Mouse (Mus musculus): ENCODE results near the gene Nfam1. TPM values are rescaled to one million over a fixed set of nuclear protein-coding genes. Genes with fewer than 3 reads are reported as not detected.
"Not testable (repeated sequence)": the region's sequence is repeated elsewhere in the genome, so short reads cannot be mapped to it uniquely, and the experiment has no call there.

The Nfam1 gene
- polyA plus RNA-seq, 1 experiment from 2014 or later, result 2.2 TPM

DNA sequence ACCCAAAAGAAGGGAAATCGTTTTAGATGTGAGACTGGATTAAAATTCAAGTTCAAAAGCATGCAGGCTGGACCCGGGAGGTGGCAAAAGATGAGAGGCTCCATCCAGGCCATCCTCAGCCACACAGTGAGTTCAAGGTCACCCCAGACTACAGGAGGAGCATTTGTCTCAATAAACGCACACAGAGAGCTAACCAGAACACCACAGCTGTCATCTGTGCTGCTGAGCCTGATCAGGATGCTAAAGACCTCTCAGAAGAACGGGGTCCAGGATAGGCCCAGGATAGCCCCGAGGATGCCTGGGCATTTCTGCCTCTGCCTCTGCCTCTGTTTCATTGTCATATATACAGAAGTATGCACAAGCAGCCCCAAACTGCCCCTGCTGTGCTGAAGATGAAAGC, 22.5 kb upstream of the Nfam1 start:
- peak overlapping the region; percentile 97 for H3K27ac ChIP-seq
- WGBS, result 34% methylated on average over 5 of the region's 5 CpGs
- H3K27me3 ChIP-seq, result peaks cover 9% of the 10 kb centered on the region; the same call in 1 of the 2 replicates
- peaks cover 62% of the 10 kb centered on the region for H3K4me1 ChIP-seq (replicated peaks)
- 0 out of 2 replicates have a peak overlapping the region, but pooled peaks have one; percentile 19 for H3K4me2 ChIP-seq
- ATAC-seq (ENCODE audit: low FRiP score), result no peak
- no peaks in the 10 kb centered on the region for H3K9me3 ChIP-seq
- H3K36me3 ChIP-seq, result no peaks in the 10 kb centered on the region
- H3K9ac ChIP-seq, result no peak overlapping the region
- H3K4me3 ChIP-seq, result no peak overlapping the region

DNA sequence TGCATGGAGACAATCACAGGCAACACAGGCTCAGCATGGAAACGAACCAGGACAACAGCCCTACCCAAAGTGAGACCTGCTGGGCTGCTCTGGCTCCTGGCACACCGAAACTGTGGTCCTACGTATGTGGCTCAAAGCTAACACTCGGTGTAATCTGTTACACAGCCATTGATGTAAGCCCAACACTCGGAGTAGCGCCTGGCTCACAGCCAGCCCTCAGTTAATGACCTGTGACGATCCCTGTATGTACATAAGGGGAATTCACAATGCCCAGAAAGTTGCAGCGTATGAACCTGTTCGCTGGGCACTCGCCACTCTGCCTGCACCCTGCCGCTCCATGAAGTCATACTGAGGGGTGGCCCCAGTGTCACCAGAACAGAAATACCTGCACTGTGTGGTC, 20.2 kb upstream of the Nfam1 start:
- ATAC-seq (ENCODE audit: low FRiP score), result no peak
- 30% methylated on average over 11 of the region's 11 CpGs for WGBS
- no peak overlapping the region for H3K9ac ChIP-seq
- peaks cover 12% of the 10 kb centered on the region; the same call in 1 of the 2 replicates for H3K27me3 ChIP-seq
- no peaks in the 10 kb centered on the region for H3K9me3 ChIP-seq
- no peak overlapping the region for H3K4me3 ChIP-seq
- H3K4me1 ChIP-seq (replicated peaks), result peaks cover 47% of the 10 kb centered on the region
- no peak overlapping the region for H3K4me2 ChIP-seq
- H3K36me3 ChIP-seq, result no peaks in the 10 kb centered on the region
- no peak overlapping the region for H3K27ac ChIP-seq

DNA sequence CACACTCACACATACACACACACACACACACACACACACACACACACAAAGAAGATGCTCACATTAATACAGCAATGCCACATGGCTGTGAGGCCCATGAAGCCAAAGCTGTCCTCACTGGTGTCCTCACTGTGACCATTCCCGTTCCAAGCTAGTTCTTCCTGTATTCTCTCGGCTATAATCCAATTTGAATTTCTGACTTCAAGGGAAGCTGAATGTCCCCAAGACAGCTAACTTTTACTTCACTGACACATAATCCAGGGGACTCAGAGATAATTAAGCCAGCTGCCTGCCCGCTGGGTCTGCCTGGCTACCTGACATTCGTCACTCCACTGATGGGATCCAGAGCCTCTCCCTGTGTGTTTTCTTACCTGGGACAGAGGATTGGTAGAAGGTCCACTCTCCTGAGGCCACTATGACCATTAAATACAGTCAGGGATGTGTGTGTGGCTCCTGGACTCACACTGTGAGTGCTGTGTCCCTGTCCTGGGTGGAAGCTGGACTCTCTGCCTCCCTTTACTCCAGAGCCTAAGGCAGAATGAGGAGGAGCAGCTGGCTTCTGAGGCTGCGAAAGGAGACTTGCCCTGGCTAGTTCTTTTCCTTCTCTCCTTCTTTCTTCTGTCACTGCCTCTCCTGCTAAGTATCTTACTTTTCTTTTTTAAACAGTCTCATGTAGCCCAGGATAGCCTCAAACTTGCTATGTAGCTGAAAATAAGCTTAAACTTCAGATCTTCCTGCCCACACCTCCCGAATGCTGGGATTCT, 19.4 kb upstream of the Nfam1 start:
- WGBS, result 66% methylated on average over 6 of the region's 6 CpGs
- H3K27ac ChIP-seq, result no peak overlapping the region
- peaks cover 42% of the 10 kb centered on the region for H3K4me1 ChIP-seq (replicated peaks)
- H3K4me3 ChIP-seq, result no peak overlapping the region
- ATAC-seq (ENCODE audit: low FRiP score), result no peak
- H3K4me2 ChIP-seq, result no peak overlapping the region
- no peaks in the 10 kb centered on the region for H3K9me3 ChIP-seq
- peaks cover 12% of the 10 kb centered on the region; the same call in 1 of the 2 replicates for H3K27me3 ChIP-seq
- no peaks in the 10 kb centered on the region for H3K36me3 ChIP-seq
- no peak overlapping the region for H3K9ac ChIP-seq

GRCm38 (mm10) chr15:83046730-83047129, 13.6 kb upstream of the Nfam1 start:
- no peak for ATAC-seq (ENCODE audit: low FRiP score)
- H3K27ac ChIP-seq, result no peak overlapping the region

DNA sequence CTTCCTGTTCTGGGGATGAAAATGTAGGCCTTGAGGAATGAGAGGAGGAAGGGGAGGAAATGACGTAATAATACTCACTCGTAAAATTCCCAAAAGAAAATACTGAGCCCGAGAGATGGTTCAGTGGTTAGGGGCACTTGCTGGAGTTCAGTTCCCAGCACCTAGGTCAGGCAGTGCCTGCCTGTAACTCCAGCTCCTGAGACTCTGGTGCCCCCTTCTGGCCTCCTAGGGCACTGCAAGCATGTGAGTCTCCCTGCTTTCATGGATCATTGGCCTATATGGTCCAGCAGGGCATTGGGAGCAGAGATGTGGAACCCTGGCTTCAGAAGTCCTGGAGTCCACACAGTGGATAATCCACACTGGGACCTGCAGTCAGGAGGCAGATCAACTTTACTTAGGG, 13.2 kb upstream of the Nfam1 start:
- no peak for ATAC-seq (ENCODE audit: low FRiP score)
- 98% methylated on average over 3 of the region's 3 CpGs for WGBS

More at GRCm38 (mm10) chr15:83046730-83047129, 13.6 kb upstream of the Nfam1 start:
- Histone ChIP-seq H3K4me2 (no peak overlapping the region), H3K36me3 (no peaks in the 10 kb centered on the region), H3K9ac (no peak overlapping the region), H3K4me3 (no peak overlapping the region), H3K4me1 (replicated peaks) (peaks cover 23% of the 10 kb centered on the region), H3K27me3 (peaks cover 16% of the 10 kb centered on the region; the same call in 1 of the 2 replicates), H3K9me3 (no peaks in the 10 kb centered on the region)
- 93% methylated on average over 7 of the region's 7 CpGs for WGBS

DNA sequence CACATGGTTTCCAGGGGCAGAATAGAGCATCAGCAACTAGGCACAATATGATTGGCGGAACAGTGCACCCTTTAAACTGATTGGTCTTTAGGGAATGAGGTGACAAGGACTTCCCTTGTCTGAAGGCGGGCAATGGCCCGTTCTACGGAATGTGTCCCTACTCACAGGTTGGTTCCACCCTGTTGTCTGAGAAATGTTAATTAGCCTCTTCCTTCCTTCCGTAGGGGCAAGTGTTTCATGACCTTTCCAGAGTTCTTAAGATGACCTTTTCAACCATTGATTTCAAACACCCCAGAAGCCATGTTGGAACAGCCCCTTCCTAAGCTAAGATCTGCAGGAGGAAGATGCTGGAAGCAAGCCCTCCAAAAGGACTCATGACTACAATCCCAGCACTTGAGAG, 12.5 kb upstream of the Nfam1 start:
- not testable (repeated sequence) for H3K4me3 ChIP-seq; H3K27ac ChIP-seq; ATAC-seq (ENCODE audit: low FRiP score); H3K36me3 ChIP-seq; H3K9ac ChIP-seq; H3K9me3 ChIP-seq; H3K4me2 ChIP-seq
- H3K4me1 ChIP-seq (replicated peaks), result peaks cover 23% of the 10 kb centered on the region
- 90% methylated on average over 5 of the region's 5 CpGs for WGBS
- peaks cover 15% of the 10 kb centered on the region for H3K27me3 ChIP-seq

More for the DNA sequence above, 13.2 kb upstream of the Nfam1 start:
- no peaks in the 10 kb centered on the region for H3K36me3 ChIP-seq
- no peak overlapping the region for H3K4me2 ChIP-seq
- H3K27me3 ChIP-seq, result peaks cover 16% of the 10 kb centered on the region
- H3K4me1 ChIP-seq (replicated peaks), result peaks cover 21% of the 10 kb centered on the region
- no peaks in the 10 kb centered on the region for H3K9me3 ChIP-seq
- no peak overlapping the region for H3K4me3 ChIP-seq
- H3K9ac ChIP-seq, result no peak overlapping the region
- H3K27ac ChIP-seq, result no peak overlapping the region

- peak overlapping the region; percentile 41; the same call in 1 of the 2 replicates for H3K4me2 ChIP-seq
- H3K4me3 ChIP-seq, result no peak overlapping the region
- peaks cover 35% of the 10 kb centered on the region for H3K4me1 ChIP-seq (replicated peaks)
- peak overlapping the region; percentile 60 for H3K9ac ChIP-seq
- H3K27ac ChIP-seq, result peak overlapping the region; percentile 50
- no peaks in the 10 kb centered on the region for H3K36me3 ChIP-seq
- WGBS, result 70% methylated on average over 22 of the region's 22 CpGs
- peaks cover 18% of the 10 kb centered on the region for H3K27me3 ChIP-seq
- no peaks in the 10 kb centered on the region for H3K9me3 ChIP-seq
- ATAC-seq (ENCODE audit: low FRiP score), result no peak
These were observed 10.2 kb upstream of the Nfam1 start for GRCm38 (mm10) chr15:83043362-83043708.

DNA sequence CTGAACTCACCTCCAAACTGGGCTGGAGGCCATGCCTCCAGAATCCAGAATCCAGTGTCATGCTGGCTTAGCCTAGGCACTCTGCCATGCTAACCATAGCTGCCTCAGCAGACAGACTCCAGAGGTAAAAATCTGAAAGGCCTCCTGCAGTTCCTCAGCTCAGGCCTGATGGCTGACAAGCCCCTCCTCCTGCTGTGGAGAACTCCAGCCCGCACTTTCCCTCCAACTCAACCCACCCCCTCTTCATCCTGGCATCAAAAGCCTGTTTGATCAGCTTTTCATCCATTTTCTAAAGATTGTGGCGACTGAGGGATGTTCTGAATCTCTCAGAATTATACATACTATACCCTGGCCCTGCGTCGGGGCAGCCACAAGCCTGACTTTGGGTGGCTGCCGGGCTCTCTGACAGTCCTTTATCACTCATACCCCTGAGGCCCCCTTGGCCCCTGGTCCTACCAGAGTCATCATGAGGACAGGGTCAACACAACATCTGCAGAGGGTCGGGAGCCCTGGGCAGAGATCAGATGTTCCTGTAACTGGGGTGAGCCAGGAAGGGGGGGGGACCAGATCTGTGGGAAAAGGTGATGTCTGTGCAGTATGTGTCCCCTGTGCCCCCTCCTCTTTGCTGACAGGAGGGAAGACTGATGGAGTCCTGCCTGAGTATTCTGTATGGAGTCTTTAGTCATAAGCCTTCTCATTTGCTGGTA, 9.7 kb upstream of the Nfam1 start:
- Histone ChIP-seq H3K9ac (peak overlapping the region; percentile 60), H3K4me1 (replicated peaks) (peaks cover 39% of the 10 kb centered on the region), H3K9me3 (no peaks in the 10 kb centered on the region), H3K4me2 (peak overlapping the region; percentile 41), H3K27me3 (peaks cover 18% of the 10 kb centered on the region), H3K4me3 (no peak overlapping the region), H3K27ac (peak overlapping the region; percentile 50), H3K36me3 (no peaks in the 10 kb centered on the region)
- 0 out of 2 replicates have a peak, but pooled peaks have one; percentile 33 for ATAC-seq (ENCODE audit: low FRiP score)
- whole genome bisulfite sequencing, result 8% methylated on average over 6 of the region's 6 CpGs

GRCm38 (mm10) chr15:83040156-83040555, 7.0 kb upstream of the Nfam1 start:
- no peak for ATAC-seq (ENCODE audit: low FRiP score)
- Histone ChIP-seq H3K9ac (no peak overlapping the region), H3K36me3 (no peaks in the 10 kb centered on the region), H3K27me3 (peaks cover 28% of the 10 kb centered on the region), H3K27ac (no peak overlapping the region), H3K4me2 (no peak overlapping the region), H3K9me3 (no peaks in the 10 kb centered on the region), H3K4me3 (no peak overlapping the region), H3K4me1 (replicated peaks) (peaks cover 58% of the 10 kb centered on the region)
- 33% methylated on average over 2 of the region's 2 CpGs for WGBS

GRCm38 (mm10) chr15:83038812-83039211, 5.7 kb upstream of the Nfam1 start:
- no peak overlapping the region for H3K4me2 ChIP-seq
- peaks cover 66% of the 10 kb centered on the region for H3K4me1 ChIP-seq (replicated peaks)
- WGBS, result 58% methylated on average over 3 of the region's 3 CpGs
- H3K27me3 ChIP-seq, result peaks cover 36% of the 10 kb centered on the region
- ATAC-seq (ENCODE audit: low FRiP score), result no peak
- no peak overlapping the region for H3K27ac ChIP-seq
- no peak overlapping the region for H3K9ac ChIP-seq
- H3K4me3 ChIP-seq, result no peak overlapping the region
- no peaks in the 10 kb centered on the region for H3K36me3 ChIP-seq
- H3K9me3 ChIP-seq, result no peaks in the 10 kb centered on the region

- H3K9ac ChIP-seq, result no peak overlapping the region
- H3K4me1 ChIP-seq (replicated peaks), result peaks cover 66% of the 10 kb centered on the region
- H3K36me3 ChIP-seq, result no peaks in the 10 kb centered on the region
- peak overlapping the region; percentile 44; the same call in 1 of the 2 replicates for H3K27ac ChIP-seq
- WGBS, result 3% methylated on average over 8 of the region's 8 CpGs
- peaks cover 43% of the 10 kb centered on the region for H3K27me3 ChIP-seq
- no peak overlapping the region for H3K4me3 ChIP-seq
- no peak for ATAC-seq (ENCODE audit: low FRiP score)
- no peaks in the 10 kb centered on the region for H3K9me3 ChIP-seq
- H3K4me2 ChIP-seq, result no peak overlapping the region
These were observed 4.8 kb upstream of the Nfam1 start for GRCm38 (mm10) chr15:83037755-83038483.

DNA sequence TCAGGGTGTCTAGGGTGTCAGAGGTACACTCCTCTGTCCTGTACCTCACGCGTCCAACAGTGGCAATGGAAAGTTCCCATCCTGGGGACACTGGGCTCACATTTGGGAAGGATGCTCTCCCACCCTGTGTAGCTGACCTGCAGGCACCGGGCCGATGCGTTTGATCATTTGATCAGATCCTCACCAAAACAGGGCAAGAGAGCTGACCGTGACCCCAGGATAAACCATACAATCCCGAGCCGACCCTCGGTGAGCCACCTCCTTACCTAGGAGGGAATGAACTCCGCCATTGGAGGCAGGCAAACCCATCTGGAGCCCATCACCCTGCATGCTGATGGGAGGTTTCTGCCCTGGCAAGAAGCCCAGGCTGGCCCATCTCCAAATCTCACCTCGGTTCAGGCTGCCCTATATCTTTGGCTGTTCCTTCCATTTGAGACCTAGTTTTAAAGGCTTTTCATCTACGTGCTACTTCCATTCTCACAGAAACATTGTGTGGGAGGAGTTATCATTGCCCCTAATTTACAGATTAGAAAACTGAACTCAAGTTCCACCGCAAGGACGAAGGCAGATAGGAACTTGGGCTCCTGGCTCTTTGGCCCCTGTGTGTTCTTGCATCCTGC, 3.9 kb upstream of the Nfam1 start:
- Histone ChIP-seq H3K9me3 (no peaks in the 10 kb centered on the region), H3K36me3 (no peaks in the 10 kb centered on the region), H3K4me1 (replicated peaks) (peaks cover 68% of the 10 kb centered on the region), H3K4me3 (no peak overlapping the region), H3K27ac (no peak overlapping the region), H3K9ac (no peak overlapping the region), H3K27me3 (peaks cover 42% of the 10 kb centered on the region), H3K4me2 (no peak overlapping the region)
- no peak for ATAC-seq (ENCODE audit: low FRiP score)
- WGBS, result 79% methylated on average over 14 of the region's 14 CpGs

All from hindbrain, embryonic 13.5 days (tissue).